Mouse (Mus musculus) heart, embryonic 10.5 days (tissue): ENCODE measurements around the gene Gm21974. TPM values are rescaled to one million over a fixed set of nuclear protein-coding genes. Genes with fewer than 3 reads are reported as not detected.
A peak's percentile ranks its signal among the peaks of the same experiment; 100 is the strongest.

Source experiments
- DNase-seq: peaks from one replicate; pipeline ENCODE4 v3.0.0-alpha.2; 2017; ENCODE audit warnings: low spot score
- H3K27ac ChIP-seq: fragments of 300-500 bp; sonication (generic); 2 replicates; pipeline ENCODE4 v1.5.1; 2016; ENCODE audit warnings: mild to moderate bottlenecking
- H3K27me3 ChIP-seq: fragments of 300-500 bp; sonication (generic); 2 replicates; pipeline ENCODE4 v1.6.1; 2016; ENCODE audit warnings: mild to moderate bottlenecking; ENCODE audit not compliant: poor library complexity, insufficient read depth, severe bottlenecking
- H3K36me3 ChIP-seq: fragments of 300-500 bp; sonication (generic); 2 replicates; pipeline ENCODE4 v1.6.1; 2016; ENCODE audit warnings: mild to moderate bottlenecking, moderate library complexity
- H3K4me1 ChIP-seq: fragments of 300-500 bp; sonication (generic); 2 replicates; pipeline ENCODE4 v1.6.1; 2016; ENCODE audit warnings: mild to moderate bottlenecking
- H3K4me3 ChIP-seq: fragments of 300-500 bp; sonication (generic); 2 replicates; pipeline ENCODE4 v1.5.1; 2016; ENCODE audit warnings: mild to moderate bottlenecking, moderate library complexity
- H3K9me3 ChIP-seq: fragments of 300-500 bp; sonication (generic); 2 replicates; pipeline ENCODE4 v1.6.1; 2016; ENCODE audit warnings: mild to moderate bottlenecking, moderate library complexity
- WGBS: fragments of 180-500 bp; shearing (Covaris S2); methylation state at CpG from one replicate; pipeline ENCODE4 v1.1.7; 2016; 5-methylcytosine and 5-hydroxymethylcytosine counted together
- polyA plus RNA-seq: library from polyadenylated mRNA; unstranded; fragments of >200 nt; fragmentation: Nextera tagmentation; extraction: Ambion mirVana; gene quantifications from 2 replicates; pipeline ENCODE4 v1.2.1, GENCODE M21; 2016

Gm21974 gene
- polyA plus RNA-seq, 1 experiment from 2014 or later = not detected

GRCm38 (mm10) chr7:127927726-127928125, 32.5 kb upstream of the Gm21974 start:
- Histone ChIP-seq H3K27me3 (peaks cover 31% of the 10 kb centered on the region), H3K4me3 (no peak overlapping the region), H3K36me3 (peaks cover 38% of the 10 kb centered on the region), H3K27ac (no peak overlapping the region), H3K9me3 (no peaks in the 10 kb centered on the region), H3K4me1 (peaks cover 37% of the 10 kb centered on the region)
- 83% methylated on average over 11 of the region's 11 CpGs for WGBS
- no peak for DNase-seq

- WGBS = 81% methylated on average over 11 of the region's 11 CpGs
- Histone ChIP-seq H3K4me3 (no peak overlapping the region), H3K27me3 (peaks cover 31% of the 10 kb centered on the region), H3K4me1 (peaks cover 30% of the 10 kb centered on the region), H3K36me3 (peaks cover 46% of the 10 kb centered on the region), H3K9me3 (no peaks in the 10 kb centered on the region), H3K27ac (no peak overlapping the region)
- no peak for DNase-seq
These were observed 31.6 kb upstream of the Gm21974 start for GRCm38 (mm10) chr7:127926846-127927245.

GRCm38 (mm10) chr7:127926066-127926465, 30.8 kb upstream of the Gm21974 start:
- peaks cover 49% of the 10 kb centered on the region for H3K36me3 ChIP-seq
- peaks cover 31% of the 10 kb centered on the region for H3K27me3 ChIP-seq
- 91% methylated on average over 8 of the region's 8 CpGs for WGBS
- peaks cover 23% of the 10 kb centered on the region for H3K4me1 ChIP-seq
- H3K27ac ChIP-seq = no peak overlapping the region
- no peak overlapping the region for H3K4me3 ChIP-seq
- DNase-seq = no peak
- no peaks in the 10 kb centered on the region for H3K9me3 ChIP-seq

GRCm38 (mm10) chr7:127925252-127925651, 30.0 kb upstream of the Gm21974 start:
- 73% methylated on average over 5 of the region's 5 CpGs for WGBS

GRCm38 (mm10) chr7:127923714-127924113, 28.5 kb upstream of the Gm21974 start:
- Histone ChIP-seq H3K4me1 (peaks cover 7% of the 10 kb centered on the region; the same call in 1 of the 2 replicates), H3K36me3 (peaks cover 61% of the 10 kb centered on the region), H3K9me3 (no peaks in the 10 kb centered on the region), H3K27me3 (peaks cover 10% of the 10 kb centered on the region), H3K4me3 (no peak overlapping the region), H3K27ac (no peak overlapping the region)
- WGBS = 88% methylated on average over 5 of the region's 5 CpGs
- DNase-seq = no peak

More at GRCm38 (mm10) chr7:127925252-127925651, 30.0 kb upstream of the Gm21974 start:
- peaks cover 22% of the 10 kb centered on the region for H3K4me1 ChIP-seq
- no peak overlapping the region for H3K4me3 ChIP-seq
- H3K36me3 ChIP-seq = peaks cover 56% of the 10 kb centered on the region
- no peak for DNase-seq
- no peaks in the 10 kb centered on the region for H3K9me3 ChIP-seq
- peaks cover 25% of the 10 kb centered on the region for H3K27me3 ChIP-seq
- no peak overlapping the region for H3K27ac ChIP-seq

- no peak overlapping the region for H3K4me3 ChIP-seq
- H3K36me3 ChIP-seq = peaks cover 65% of the 10 kb centered on the region
- WGBS = 79% methylated on average over 6 of the region's 6 CpGs
- no peaks in the 10 kb centered on the region for H3K9me3 ChIP-seq
- peaks cover under 1% of the 10 kb centered on the region; the same call in 1 of the 2 replicates for H3K27me3 ChIP-seq
- no peak overlapping the region for H3K27ac ChIP-seq
- 0 out of 2 replicates have a peak, but pooled peaks cover 5% of the 10 kb centered on the region for H3K4me1 ChIP-seq
- DNase-seq = no peak
These were observed 27.4 kb upstream of the Gm21974 start for GRCm38 (mm10) chr7:127922451-127923275.

- no peaks in the 10 kb centered on the region for H3K9me3 ChIP-seq
- no peak overlapping the region for H3K27ac ChIP-seq
- 63% methylated on average over 8 of the region's 8 CpGs for WGBS
- 0 out of 2 replicates have a peak, but pooled peaks cover 5% of the 10 kb centered on the region for H3K4me1 ChIP-seq
- no peaks in the 10 kb centered on the region for H3K27me3 ChIP-seq
- peaks cover 68% of the 10 kb centered on the region for H3K36me3 ChIP-seq
- no peak for DNase-seq
- H3K4me3 ChIP-seq = no peak overlapping the region
These were observed 26.3 kb upstream of the Gm21974 start for GRCm38 (mm10) chr7:127921516-127921915.

GRCm38 (mm10) chr7:127919290-127919689, 24.0 kb upstream of the Gm21974 start:
- H3K36me3 ChIP-seq = peaks cover 66% of the 10 kb centered on the region
- no peak overlapping the region for H3K4me3 ChIP-seq
- 0 out of 2 replicates have a peak, but pooled peaks cover 5% of the 10 kb centered on the region for H3K4me1 ChIP-seq
- DNase-seq = no peak
- no peak overlapping the region for H3K27ac ChIP-seq
- no peaks in the 10 kb centered on the region for H3K9me3 ChIP-seq
- H3K27me3 ChIP-seq = no peaks in the 10 kb centered on the region
- WGBS = 71% methylated on average over 7 of the region's 7 CpGs

- no peak overlapping the region for H3K27ac ChIP-seq
- H3K4me3 ChIP-seq = no peak overlapping the region
- no peak for DNase-seq
- H3K9me3 ChIP-seq = no peaks in the 10 kb centered on the region
- H3K36me3 ChIP-seq = peaks cover 61% of the 10 kb centered on the region
- H3K4me1 ChIP-seq = peaks cover 2% of the 10 kb centered on the region
- 50% methylated on average over 3 of the region's 3 CpGs for WGBS
- no peaks in the 10 kb centered on the region for H3K27me3 ChIP-seq
These were observed 22.9 kb upstream of the Gm21974 start for GRCm38 (mm10) chr7:127918203-127918602.

GRCm38 (mm10) chr7:127915293-127915692, 20.0 kb upstream of the Gm21974 start:
- H3K27me3 ChIP-seq = no peaks in the 10 kb centered on the region
- peaks cover 42% of the 10 kb centered on the region for H3K36me3 ChIP-seq
- H3K4me1 ChIP-seq = peaks cover 11% of the 10 kb centered on the region
- H3K9me3 ChIP-seq = no peaks in the 10 kb centered on the region
- DNase-seq = no peak
- H3K27ac ChIP-seq = no peak overlapping the region
- 91% methylated on average over 12 of the region's 12 CpGs for WGBS
- H3K4me3 ChIP-seq = no peak overlapping the region

GRCm38 (mm10) chr7:127912938-127913337, 17.7 kb upstream of the Gm21974 start:
- Histone ChIP-seq H3K36me3 (peaks cover 53% of the 10 kb centered on the region), H3K9me3 (no peaks in the 10 kb centered on the region), H3K4me3 (peak overlapping the region; percentile 90), H3K4me1 (peaks cover 11% of the 10 kb centered on the region), H3K27ac (peak overlapping the region; percentile 91), H3K27me3 (no peaks in the 10 kb centered on the region)
- 16% methylated on average over 4 of the region's 4 CpGs for WGBS
- no peak for DNase-seq

GRCm38 (mm10) chr7:127912190-127912871, 17.1 kb upstream of the Gm21974 start, which contains the start of gene Kat8:
Gene Kat8, plus strand, starts transcription at chr7:127912516.
- H3K27ac ChIP-seq = peak within 1 kb of the TSS; percentile 91
- no peaks in the 10 kb centered on the region for H3K27me3 ChIP-seq
- peak within 1 kb of the TSS; percentile 90 for H3K4me3 ChIP-seq
- DNase-seq = peak; percentile 97
- H3K36me3 ChIP-seq = peaks cover 55% of the 10 kb centered on the region
- H3K4me1 ChIP-seq = peaks cover 11% of the 10 kb centered on the region
- H3K9me3 ChIP-seq = no peaks in the 10 kb centered on the region
- 1% methylated on average over 40 of the region's 40 CpGs for WGBS

- H3K27ac ChIP-seq = no peak overlapping the region
- H3K4me1 ChIP-seq = peaks cover 22% of the 10 kb centered on the region
- H3K27me3 ChIP-seq = no peaks in the 10 kb centered on the region
- H3K4me3 ChIP-seq = no peak overlapping the region
- H3K36me3 ChIP-seq = peaks cover 50% of the 10 kb centered on the region
- no peak for DNase-seq
- no peaks in the 10 kb centered on the region for H3K9me3 ChIP-seq
- 83% methylated on average over 4 of the region's 4 CpGs for WGBS
These were observed 13.4 kb upstream of the Gm21974 start for GRCm38 (mm10) chr7:127908656-127909055.
